Mouse (Mus musculus) heart, embryonic 15.5 days (tissue): ENCODE data around the gene Prrg2. TPM values are rescaled to one million over a fixed set of nuclear protein-coding genes. Genes with fewer than 3 reads are reported as not detected.

Experiments
- ATAC-seq: fragments of 200-750 bp; cut with Nextera tagmentation; replicated peaks from 2 replicates; pipeline ENCODE4 v1.8.0; 2017; ENCODE audit warnings: low read depth, moderate TSS enrichment; ENCODE audit not compliant: insufficient number of reproducible peaks, insufficient read depth, low FRiP score
- H3K27ac ChIP-seq: fragments of 300-500 bp; sonication (generic); 2 replicates; pipeline ENCODE4 v1.5.1; 2015; ENCODE audit warnings: mild to moderate bottlenecking, inconsistent platforms
- H3K27me3 ChIP-seq: fragments of 300-500 bp; sonication (generic); 2 replicates; pipeline ENCODE4 v1.6.1; 2015; ENCODE audit warnings: inconsistent platforms
- H3K36me3 ChIP-seq: fragments of 300-500 bp; sonication (generic); 2 replicates; pipeline ENCODE4 v1.6.1; 2015; ENCODE audit warnings: mild to moderate bottlenecking, inconsistent platforms
- H3K4me1 ChIP-seq: fragments of 300-500 bp; sonication (generic); replicated peaks from 2 replicates; pipeline ENCODE4 v1.6.1; 2015; ENCODE audit warnings: inconsistent platforms
- H3K4me2 ChIP-seq: fragments of 300-500 bp; sonication (generic); 2 replicates; pipeline ENCODE4 v1.6.1; 2015; ENCODE audit warnings: inconsistent platforms, mild to moderate bottlenecking, moderate library complexity
- H3K4me3 ChIP-seq: fragments of 300-500 bp; sonication (generic); 2 replicates; pipeline ENCODE4 v1.5.1; 2015; ENCODE audit warnings: mild to moderate bottlenecking, inconsistent platforms
- H3K9ac ChIP-seq: fragments of 300-500 bp; sonication (generic); 2 replicates; pipeline ENCODE4 v1.6.1; 2015; ENCODE audit warnings: mild to moderate bottlenecking, inconsistent platforms
- H3K9me3 ChIP-seq: fragments of 300-500 bp; sonication (generic); replicated peaks from 2 replicates; pipeline ENCODE4 v1.6.1; 2016; ENCODE audit warnings: inconsistent platforms
- WGBS: fragments of 180-500 bp; shearing (Covaris S2); methylation state at CpG from one replicate; pipeline ENCODE4 v1.1.7; 2015; ENCODE audit warnings: mixed read lengths; 5-methylcytosine and 5-hydroxymethylcytosine counted together
- polyA plus RNA-seq: library from polyadenylated mRNA; unstranded; fragments of >200 nt; fragmentation: Nextera tagmentation; extraction: Ambion mirVana; gene quantifications from 2 replicates; pipeline ENCODE4 v1.2.1, GENCODE M21; 2015

Gene Prrg2
- polyA plus RNA-seq, 1 experiment from 2014 or later, result 12.9 TPM

DNA sequence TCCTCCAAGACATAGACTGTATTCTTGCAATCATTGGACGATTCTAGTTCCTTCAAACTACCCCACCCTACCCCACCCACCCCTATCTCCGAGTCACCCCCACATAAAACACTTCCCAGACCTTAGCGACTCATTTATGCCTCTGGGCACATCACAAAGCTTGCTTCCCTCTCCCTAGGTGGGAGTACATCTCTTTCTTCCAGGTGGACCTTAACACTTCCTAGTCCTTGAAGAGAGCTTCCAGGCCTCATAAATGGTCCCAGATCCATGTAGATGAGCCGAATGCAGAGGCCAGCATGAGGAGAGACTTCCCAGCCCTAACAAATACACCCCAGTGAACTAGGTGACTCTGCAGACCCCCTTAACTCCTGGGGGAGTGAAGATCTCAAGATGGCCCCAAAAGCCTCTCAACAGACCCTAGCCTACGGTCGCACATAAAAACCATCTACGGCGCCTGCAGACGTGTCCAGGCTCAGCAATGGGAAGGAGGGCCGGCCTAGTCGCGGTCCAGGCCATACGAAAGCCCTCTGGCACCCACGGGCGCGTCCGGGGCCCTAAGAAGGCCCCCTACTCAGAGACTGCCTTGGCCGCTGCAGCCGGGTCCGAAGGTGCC, 47.0 kb downstream of the Prrg2 start:
- no peak for ATAC-seq
- peak overlapping the region; percentile 100 for H3K27ac ChIP-seq
- no peaks in the 10 kb centered on the region for H3K27me3 ChIP-seq
- H3K36me3 ChIP-seq, result peaks cover 23% of the 10 kb centered on the region
- H3K9me3 ChIP-seq, result no peaks in the 10 kb centered on the region
- peaks cover 33% of the 10 kb centered on the region for H3K4me1 ChIP-seq
- H3K9ac ChIP-seq, result peak overlapping the region; percentile 98
- H3K4me2 ChIP-seq, result peak overlapping the region; percentile 80
- WGBS, result under 1% methylated on average over 20 of the region's 20 CpGs
- peak overlapping the region; percentile 94 for H3K4me3 ChIP-seq

GRCm38 (mm10) chr7:45014096-45014451, 48.4 kb downstream of the Prrg2 start:
- ATAC-seq, result no peak

GRCm38 (mm10) chr7:45013366-45014095, 48.9 kb downstream of the Prrg2 start:
- Histone ChIP-seq H3K4me3 (no peak overlapping the region), H3K9me3 (no peaks in the 10 kb centered on the region), H3K4me1 (peaks cover 17% of the 10 kb centered on the region), H3K9ac (no peak overlapping the region), H3K27ac (no peak overlapping the region), H3K36me3 (peaks cover 42% of the 10 kb centered on the region), H3K4me2 (no peak overlapping the region), H3K27me3 (no peaks in the 10 kb centered on the region)
- 93% methylated on average over 16 of the region's 16 CpGs for whole genome bisulfite sequencing
- ATAC-seq, result no peak

More at GRCm38 (mm10) chr7:45014096-45014451, 48.4 kb downstream of the Prrg2 start:
- WGBS, result 89% methylated on average over 3 of the region's 3 CpGs
- Histone ChIP-seq H3K27me3 (no peaks in the 10 kb centered on the region), H3K4me2 (no peak overlapping the region; the same call in 1 of the 2 replicates), H3K36me3 (peaks cover 37% of the 10 kb centered on the region), H3K4me1 (peaks cover 22% of the 10 kb centered on the region), H3K27ac (no peak overlapping the region), H3K9me3 (no peaks in the 10 kb centered on the region), H3K9ac (0 out of 2 replicates have a peak overlapping the region, but pooled peaks have one; percentile 23), H3K4me3 (no peak overlapping the region)

- H3K36me3 ChIP-seq, result peaks cover 49% of the 10 kb centered on the region
- no peak for ATAC-seq
- no peaks in the 10 kb centered on the region for H3K9me3 ChIP-seq
- no peaks in the 10 kb centered on the region for H3K27me3 ChIP-seq
- H3K27ac ChIP-seq, result no peak overlapping the region
- H3K4me2 ChIP-seq, result no peak overlapping the region
- no peak overlapping the region for H3K4me3 ChIP-seq
- WGBS, result 80% methylated on average over 4 of the region's 4 CpGs
- H3K9ac ChIP-seq, result no peak overlapping the region
- peaks cover 13% of the 10 kb centered on the region for H3K4me1 ChIP-seq
Observed at GRCm38 (mm10) chr7:45012824-45013223, 49.7 kb downstream of the Prrg2 start.

- Histone ChIP-seq H3K36me3 (peaks cover 57% of the 10 kb centered on the region), H3K4me3 (no peak overlapping the region), H3K27ac (no peak overlapping the region), H3K4me2 (no peak overlapping the region), H3K27me3 (no peaks in the 10 kb centered on the region), H3K9me3 (no peaks in the 10 kb centered on the region), H3K4me1 (peaks cover 13% of the 10 kb centered on the region), H3K9ac (no peak overlapping the region)
- no peak for ATAC-seq
- 93% methylated on average over 6 of the region's 6 CpGs for WGBS
Observed at GRCm38 (mm10) chr7:45012011-45012410, 50.5 kb downstream of the Prrg2 start.

DNA sequence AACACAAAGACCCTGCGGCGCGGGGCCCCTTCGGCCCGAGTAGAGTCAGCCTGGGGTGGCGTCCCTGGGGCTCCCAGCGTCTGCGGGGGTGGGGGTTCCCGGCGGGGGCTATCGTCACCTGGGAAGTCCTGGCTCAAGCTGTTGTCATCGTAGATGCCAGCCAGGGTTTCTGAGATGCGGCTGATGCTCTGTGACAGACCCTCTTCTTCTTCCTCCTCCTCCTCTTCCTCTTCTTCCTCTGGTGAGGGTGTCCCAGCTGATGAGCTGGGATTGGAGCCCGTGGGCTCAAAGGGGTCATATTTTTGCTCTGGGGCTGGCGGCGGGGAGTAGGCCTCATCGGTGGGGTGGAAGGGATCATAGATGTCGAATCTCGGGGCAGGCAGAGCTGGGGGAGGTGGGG, 54.1 kb downstream of the Prrg2 start:
- no peaks in the 10 kb centered on the region for H3K9me3 ChIP-seq
- H3K27ac ChIP-seq, result no peak overlapping the region
- H3K27me3 ChIP-seq, result no peaks in the 10 kb centered on the region
- H3K36me3 ChIP-seq, result peaks cover 91% of the 10 kb centered on the region
- peaks cover 5% of the 10 kb centered on the region for H3K4me1 ChIP-seq
- WGBS, result 93% methylated on average over 19 of the region's 19 CpGs
- no peak overlapping the region for H3K4me3 ChIP-seq
- ATAC-seq, result no peak
- no peak overlapping the region for H3K9ac ChIP-seq
- H3K4me2 ChIP-seq, result no peak overlapping the region

- Histone ChIP-seq H3K4me3 (no peak overlapping the region), H3K27ac (no peak overlapping the region), H3K4me1 (peaks cover 5% of the 10 kb centered on the region), H3K9me3 (no peaks in the 10 kb centered on the region), H3K27me3 (no peaks in the 10 kb centered on the region), H3K9ac (no peak overlapping the region), H3K36me3 (peaks cover 93% of the 10 kb centered on the region), H3K4me2 (no peak overlapping the region)
- 91% methylated on average over 30 of the region's 30 CpGs for WGBS
- ATAC-seq, result no peak
Observed at GRCm38 (mm10) chr7:45007846-45008245, 54.6 kb downstream of the Prrg2 start.

DNA sequence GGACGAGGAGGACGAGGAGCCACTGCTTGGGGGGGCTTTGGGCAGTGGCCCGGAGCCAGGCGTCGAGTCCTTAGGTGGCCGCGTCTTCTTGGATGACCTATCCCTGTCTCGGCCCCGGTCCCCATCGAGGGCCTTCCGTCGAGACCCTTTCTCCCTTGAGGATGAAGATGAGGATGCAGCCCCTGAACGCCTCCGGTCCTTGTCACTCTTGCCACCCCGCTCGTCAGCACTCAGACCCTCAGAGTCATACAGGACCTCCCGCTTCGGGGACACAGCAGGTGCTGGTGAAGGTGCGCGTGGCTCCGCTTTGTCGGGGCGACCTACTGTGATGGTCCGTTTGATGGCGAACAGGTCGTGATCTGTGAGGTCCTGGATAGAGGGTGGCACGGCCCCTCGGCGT, 55.3 kb downstream of the Prrg2 start:
- no peak for ATAC-seq
- no peaks in the 10 kb centered on the region for H3K27me3 ChIP-seq
- H3K27ac ChIP-seq, result no peak overlapping the region
- no peaks in the 10 kb centered on the region for H3K9me3 ChIP-seq
- WGBS, result 95% methylated on average over 29 of the region's 29 CpGs
- H3K36me3 ChIP-seq, result peaks cover 94% of the 10 kb centered on the region
- peaks cover 5% of the 10 kb centered on the region for H3K4me1 ChIP-seq
- no peak overlapping the region for H3K4me3 ChIP-seq
- no peak overlapping the region for H3K4me2 ChIP-seq
- no peak overlapping the region for H3K9ac ChIP-seq

DNA sequence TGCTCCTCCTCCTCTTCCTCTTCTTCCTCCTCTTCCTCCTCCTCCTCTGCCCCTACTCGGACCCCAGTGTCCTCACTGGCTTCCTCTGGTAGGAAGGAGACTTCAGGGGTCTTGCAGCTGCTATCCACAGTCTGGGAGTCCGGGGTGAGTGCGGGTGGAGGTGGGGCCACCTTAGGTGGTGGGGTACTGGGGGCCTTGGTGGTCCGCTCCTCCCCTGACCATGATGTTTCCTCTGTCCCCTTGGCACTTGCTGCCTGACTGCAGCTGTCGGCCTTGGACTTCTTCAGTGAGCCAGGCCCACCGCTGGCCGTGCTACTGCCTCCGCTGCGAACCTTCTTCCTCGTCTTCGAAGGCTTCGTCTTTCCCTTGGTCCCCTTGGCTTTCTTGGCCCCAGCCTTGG, 56.0 kb downstream of the Prrg2 start:
- 93% methylated on average over 12 of the region's 12 CpGs for WGBS

DNA sequence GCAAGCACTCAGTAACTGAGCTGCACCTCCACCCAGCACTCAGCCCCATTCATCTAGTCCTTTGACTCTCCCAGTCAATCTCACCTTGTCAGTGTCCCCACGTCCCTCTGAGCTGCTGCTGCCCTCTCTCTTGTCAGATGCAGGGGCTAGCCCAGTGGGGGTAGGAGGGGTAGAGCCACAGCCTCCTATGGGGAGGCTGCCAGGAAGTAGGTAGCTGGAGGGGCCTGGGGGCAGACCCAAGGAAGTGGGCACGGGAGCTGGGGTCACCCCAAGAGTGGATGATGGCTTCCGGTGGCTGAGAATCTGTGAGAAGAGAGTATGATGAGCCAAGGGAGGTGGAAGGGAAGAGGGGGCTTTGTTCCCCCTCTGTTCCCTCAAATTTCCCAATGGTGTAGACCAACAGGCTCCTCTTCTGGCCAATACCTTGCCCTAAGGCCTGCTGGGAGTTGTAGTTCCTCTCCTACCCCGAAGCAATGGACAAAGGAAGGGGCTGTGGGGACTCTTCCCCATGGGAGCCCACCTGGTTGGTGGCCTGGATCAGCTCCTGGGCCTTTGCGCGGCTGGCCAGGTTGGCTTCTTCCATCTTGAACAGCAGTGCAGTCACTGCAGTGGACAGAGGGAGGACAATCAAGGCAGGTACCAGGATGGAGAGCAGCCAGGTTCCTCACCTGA, 57.0 kb downstream of the Prrg2 start:
- H3K27me3 ChIP-seq, result no peaks in the 10 kb centered on the region
- peaks cover 97% of the 10 kb centered on the region for H3K36me3 ChIP-seq
- WGBS, result 78% methylated on average over 6 of the region's 6 CpGs
- H3K4me2 ChIP-seq, result no peak overlapping the region
- H3K4me3 ChIP-seq, result no peak overlapping the region
- H3K27ac ChIP-seq, result no peak overlapping the region
- no peaks in the 10 kb centered on the region for H3K9me3 ChIP-seq
- H3K4me1 ChIP-seq, result peaks cover 19% of the 10 kb centered on the region
- no peak overlapping the region for H3K9ac ChIP-seq
- no peak for ATAC-seq

More for the DNA sequence above, 56.0 kb downstream of the Prrg2 start:
- Histone ChIP-seq H3K36me3 (peaks cover 94% of the 10 kb centered on the region), H3K9me3 (no peaks in the 10 kb centered on the region), H3K4me3 (no peak overlapping the region), H3K27me3 (no peaks in the 10 kb centered on the region), H3K4me2 (no peak overlapping the region), H3K9ac (no peak overlapping the region), H3K27ac (no peak overlapping the region), H3K4me1 (peaks cover 10% of the 10 kb centered on the region)
- no peak for ATAC-seq

DNA sequence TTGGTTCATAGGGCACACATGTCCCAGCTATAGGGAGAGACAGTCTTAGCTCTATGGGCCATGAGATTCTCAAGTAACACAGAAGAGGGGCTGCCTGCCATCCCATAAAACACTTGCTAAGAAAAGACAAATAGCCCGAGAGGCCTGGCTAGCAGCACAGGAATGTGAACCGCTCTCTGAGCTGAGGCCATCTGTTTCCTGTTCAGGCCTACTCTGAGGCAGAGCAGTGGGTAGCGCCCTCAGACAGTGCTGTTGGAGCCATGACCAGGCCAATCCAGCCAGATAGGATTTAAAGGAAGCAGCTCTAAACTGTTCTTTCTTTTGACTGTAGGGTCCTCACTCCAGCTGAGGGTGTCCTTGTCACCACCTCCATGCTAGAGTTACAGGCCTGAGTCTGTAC, 57.9 kb downstream of the Prrg2 start:
- ATAC-seq, result no peak
- Histone ChIP-seq H3K36me3 (peaks cover 91% of the 10 kb centered on the region), H3K9me3 (no peaks in the 10 kb centered on the region), H3K27ac (peak overlapping the region; percentile 37; the same call in 1 of the 2 replicates), H3K4me1 (peaks cover 27% of the 10 kb centered on the region), H3K9ac (no peak overlapping the region), H3K4me2 (no peak overlapping the region), H3K4me3 (no peak overlapping the region), H3K27me3 (no peaks in the 10 kb centered on the region)
- WGBS, result 62% methylated on average over 3 of the region's 3 CpGs
